Mouse (Mus musculus): ENCODE measurements at regions not wholly inside any gene's neighbourhood (a gene's known extent, or its start where the extent isn't known, plus 50 kb on each side); places are given as distances from the start of the nearest gene placed in this dataset.
A peak's percentile ranks its signal among the peaks of the same experiment; 100 is the strongest.

DNA sequence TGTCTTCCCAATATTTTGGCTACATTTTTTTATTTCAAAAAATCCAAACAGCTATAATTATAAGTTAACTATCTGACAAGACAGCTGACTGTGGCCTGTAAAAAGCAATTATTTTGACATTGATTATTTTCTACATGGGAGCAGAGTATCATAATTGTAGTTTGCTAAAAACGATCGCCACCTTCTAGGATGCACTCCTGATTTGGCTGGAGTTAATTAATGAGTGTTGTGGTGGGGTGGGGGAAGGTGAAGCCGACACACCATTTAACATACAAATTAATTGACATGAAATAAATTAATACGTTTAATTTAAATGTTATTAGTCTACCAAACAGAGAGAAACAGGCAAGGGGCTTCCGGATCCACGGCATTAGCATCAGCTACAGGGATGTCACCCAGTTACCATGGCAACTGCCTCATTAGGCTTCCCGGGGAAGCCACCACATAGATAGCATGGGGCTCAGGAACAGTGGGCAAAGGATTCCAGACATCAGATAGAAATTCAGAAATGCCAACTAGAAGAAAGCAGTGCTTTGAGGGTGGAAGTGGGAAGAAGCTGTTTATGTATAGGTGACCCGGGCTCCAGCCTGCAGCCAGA is 255.9 kb downstream of the Prdm2 start:
- Histone ChIP-seq H3K27me3 (replicated peaks) (no peaks in the 10 kb centered on the region), H3K36me3 (no peaks in the 10 kb centered on the region), H3K4me1 (replicated peaks) (no peaks in the 10 kb centered on the region), H3K27ac (ENCODE audit: poor library complexity, severe bottlenecking) (no peak overlapping the region), H3K9ac (no peak overlapping the region), H3K4me3 (no peak overlapping the region), H3K4me2 (no peak overlapping the region), H3K9me3 (replicated peaks) (no peaks in the 10 kb centered on the region; the same call in 1 of the 2 replicates)
- ATAC-seq (ENCODE audit: insufficient number of reproducible peaks, low FRiP score): no peak
- 69% methylated on average over 8 of the region's 8 CpGs for WGBS

DNA sequence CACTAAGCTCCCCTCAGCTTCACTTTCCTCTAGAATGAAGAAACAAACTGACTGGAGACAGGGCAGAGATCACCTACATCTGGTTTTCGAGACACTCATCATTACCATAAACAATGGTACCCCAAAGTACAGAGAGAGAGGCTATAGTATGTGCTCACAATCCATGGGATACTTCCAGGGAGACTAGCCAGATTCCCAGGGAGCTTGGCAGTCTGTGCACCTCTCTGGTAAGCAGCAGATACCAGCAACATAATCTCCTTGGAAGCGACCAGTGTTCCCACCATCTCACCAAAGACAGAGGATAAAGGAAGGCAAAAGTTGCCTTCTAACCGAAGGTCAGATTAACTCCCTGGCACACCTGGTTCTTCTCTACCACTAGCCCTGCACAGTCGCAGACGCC is 256.4 kb downstream of the Prdm2 start:
- no peak overlapping the region for H3K27ac ChIP-seq (ENCODE audit: poor library complexity, severe bottlenecking)
- ATAC-seq (ENCODE audit: insufficient number of reproducible peaks, low FRiP score): no peak
- H3K27me3 ChIP-seq (replicated peaks): no peaks in the 10 kb centered on the region
- no peak overlapping the region for H3K9ac ChIP-seq
- no peaks in the 10 kb centered on the region for H3K4me1 ChIP-seq (replicated peaks)
- no peak overlapping the region for H3K4me2 ChIP-seq
- H3K9me3 ChIP-seq (replicated peaks): no peaks in the 10 kb centered on the region; the same call in 1 of the 2 replicates
- 79% methylated on average over 5 of the region's 5 CpGs for WGBS
- H3K4me3 ChIP-seq: no peak overlapping the region
- H3K36me3 ChIP-seq: no peaks in the 10 kb centered on the region

DNA sequence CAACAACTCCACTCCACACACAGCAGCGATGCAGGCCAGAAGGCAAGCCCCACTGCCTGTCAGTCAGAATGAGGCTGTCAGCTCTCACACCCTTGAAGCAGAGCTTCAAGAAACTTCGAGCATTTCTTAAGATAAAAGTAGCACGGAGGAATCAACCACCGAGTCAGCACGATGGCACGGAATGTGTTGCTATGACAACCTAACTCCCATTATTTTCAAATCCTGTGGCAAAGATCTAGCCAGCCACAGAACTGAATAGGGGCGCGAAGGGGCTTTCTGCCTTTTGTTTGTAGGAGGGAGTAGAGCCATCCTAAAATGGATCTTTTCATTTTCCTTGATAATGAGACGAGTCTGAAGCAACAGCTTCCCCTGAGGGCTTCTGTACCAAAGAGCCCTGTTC is 259.1 kb downstream of the Prdm2 start:
- Histone ChIP-seq H3K27me3 (replicated peaks) (no peaks in the 10 kb centered on the region), H3K4me2 (no peak overlapping the region), H3K9ac (no peak overlapping the region), H3K27ac (ENCODE audit: poor library complexity, severe bottlenecking) (no peak overlapping the region), H3K4me3 (no peak overlapping the region), H3K9me3 (replicated peaks) (no peaks in the 10 kb centered on the region), H3K36me3 (no peaks in the 10 kb centered on the region), H3K4me1 (replicated peaks) (no peaks in the 10 kb centered on the region)
- no peak for ATAC-seq (ENCODE audit: insufficient number of reproducible peaks, low FRiP score)
- 63% methylated on average over 9 of the region's 9 CpGs for WGBS

DNA sequence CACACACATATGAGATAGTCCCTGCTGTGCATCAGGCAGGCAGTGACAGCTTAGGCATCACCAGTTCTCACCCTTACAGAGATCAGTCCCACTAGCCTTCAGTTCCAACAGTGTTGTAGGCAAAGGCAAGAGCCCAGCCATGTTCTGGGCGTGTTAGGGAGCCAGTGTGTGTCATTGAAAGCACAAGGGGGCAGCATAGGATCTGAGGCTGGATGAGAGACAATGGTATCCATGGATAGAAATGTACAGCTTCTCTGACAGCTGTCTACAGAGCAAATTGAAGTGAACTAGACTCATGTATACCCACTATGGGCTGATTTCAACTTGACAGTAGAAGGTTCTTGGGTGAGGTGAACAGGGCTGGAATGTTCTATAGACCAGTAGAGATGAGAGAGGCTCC is 259.9 kb downstream of the Prdm2 start:
- Histone ChIP-seq H3K27me3 (replicated peaks) (no peaks in the 10 kb centered on the region), H3K4me3 (no peak overlapping the region), H3K9ac (no peak overlapping the region), H3K4me2 (no peak overlapping the region), H3K9me3 (replicated peaks) (no peaks in the 10 kb centered on the region), H3K36me3 (no peaks in the 10 kb centered on the region), H3K4me1 (replicated peaks) (no peaks in the 10 kb centered on the region), H3K27ac (ENCODE audit: poor library complexity, severe bottlenecking) (no peak overlapping the region)
- WGBS: 43% methylated on average over 1 of the region's 1 CpGs
- no peak for ATAC-seq (ENCODE audit: insufficient number of reproducible peaks, low FRiP score)

DNA sequence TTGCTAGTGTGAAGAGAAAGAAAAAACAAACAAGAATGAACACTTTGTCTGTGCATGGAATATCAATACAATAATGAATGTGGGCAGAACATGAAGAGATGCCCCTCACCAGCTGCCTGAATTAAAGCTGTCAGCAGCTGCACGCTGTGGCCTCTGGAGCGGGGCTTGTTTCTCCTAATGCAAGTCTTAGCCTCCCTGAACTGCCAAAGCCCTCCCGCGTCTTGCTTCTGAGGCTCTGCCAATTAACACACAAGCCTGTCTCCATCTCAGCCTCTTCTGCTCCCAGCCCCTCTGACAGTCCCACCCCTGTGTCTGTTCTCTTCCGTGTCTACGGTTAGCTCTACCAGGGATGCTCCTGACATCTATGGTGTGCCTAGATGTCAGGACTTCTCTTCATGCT is 265.1 kb downstream of the Prdm2 start:
- Histone ChIP-seq H3K9ac (no peak overlapping the region), H3K4me2 (no peak overlapping the region), H3K9me3 (replicated peaks) (no peaks in the 10 kb centered on the region), H3K27me3 (replicated peaks) (no peaks in the 10 kb centered on the region), H3K27ac (ENCODE audit: poor library complexity, severe bottlenecking) (no peak overlapping the region), H3K4me1 (replicated peaks) (no peaks in the 10 kb centered on the region), H3K4me3 (no peak overlapping the region), H3K36me3 (no peaks in the 10 kb centered on the region)
- ATAC-seq (ENCODE audit: insufficient number of reproducible peaks, low FRiP score): no peak
- 64% methylated on average over 6 of the region's 6 CpGs for WGBS

DNA sequence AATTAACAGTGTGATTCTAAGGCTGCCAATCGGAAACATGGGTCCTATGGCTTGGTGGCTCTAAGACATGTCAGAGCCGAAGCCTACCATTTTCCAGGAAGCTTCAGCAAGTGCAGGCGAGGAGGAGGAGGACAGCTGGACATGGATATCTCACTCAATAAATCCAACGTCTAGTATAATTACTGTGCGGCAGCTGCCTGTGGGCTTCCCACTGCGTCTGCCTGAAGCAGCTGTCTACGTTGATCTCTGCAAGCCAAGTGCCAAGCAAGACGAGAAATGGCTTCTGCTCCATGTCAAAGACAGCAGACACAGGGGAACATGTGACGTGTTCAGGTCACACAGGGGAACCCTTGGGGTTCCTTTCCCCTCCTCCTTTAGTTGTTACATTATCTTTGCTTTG is 279.2 kb downstream of the Prdm2 start:
- H3K27me3 ChIP-seq (replicated peaks): no peaks in the 10 kb centered on the region
- H3K9me3 ChIP-seq (replicated peaks): no peaks in the 10 kb centered on the region
- H3K9ac ChIP-seq: no peak overlapping the region
- H3K4me1 ChIP-seq (replicated peaks): no peaks in the 10 kb centered on the region
- 69% methylated on average over 9 of the region's 9 CpGs for WGBS
- no peak for ATAC-seq (ENCODE audit: insufficient number of reproducible peaks, low FRiP score)
- no peaks in the 10 kb centered on the region for H3K36me3 ChIP-seq
- no peak overlapping the region for H3K27ac ChIP-seq (ENCODE audit: poor library complexity, severe bottlenecking)
- H3K4me2 ChIP-seq: no peak overlapping the region
- H3K4me3 ChIP-seq: no peak overlapping the region

DNA sequence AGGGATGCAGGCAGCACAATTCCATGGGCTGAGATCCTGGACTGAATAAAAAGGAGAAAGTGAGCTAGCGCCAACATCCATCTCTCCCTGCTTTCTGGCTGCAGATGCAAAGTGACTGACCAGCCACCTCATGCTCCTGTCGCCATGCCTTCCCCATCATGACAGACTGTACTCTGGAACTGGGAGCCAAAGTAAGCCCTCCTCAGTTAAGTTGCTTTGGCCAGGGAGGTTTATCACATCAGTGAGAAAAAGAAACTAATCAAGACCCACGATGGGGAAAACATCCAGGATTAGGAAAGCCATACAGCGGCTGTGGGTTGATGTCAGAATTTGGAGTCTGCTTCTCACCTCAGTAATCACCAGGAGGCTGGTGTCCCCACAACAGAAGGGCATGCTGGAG is 283.6 kb downstream of the Prdm2 start:
- no peak overlapping the region for H3K4me2 ChIP-seq
- H3K27ac ChIP-seq (ENCODE audit: poor library complexity, severe bottlenecking): no peak overlapping the region
- H3K4me3 ChIP-seq: no peak overlapping the region
- H3K36me3 ChIP-seq: no peaks in the 10 kb centered on the region
- H3K9ac ChIP-seq: no peak overlapping the region
- H3K4me1 ChIP-seq (replicated peaks): no peaks in the 10 kb centered on the region
- H3K9me3 ChIP-seq (replicated peaks): no peaks in the 10 kb centered on the region
- no peaks in the 10 kb centered on the region for H3K27me3 ChIP-seq (replicated peaks)
- 77% methylated on average over 4 of the region's 4 CpGs for WGBS
- no peak for ATAC-seq (ENCODE audit: insufficient number of reproducible peaks, low FRiP score)

DNA sequence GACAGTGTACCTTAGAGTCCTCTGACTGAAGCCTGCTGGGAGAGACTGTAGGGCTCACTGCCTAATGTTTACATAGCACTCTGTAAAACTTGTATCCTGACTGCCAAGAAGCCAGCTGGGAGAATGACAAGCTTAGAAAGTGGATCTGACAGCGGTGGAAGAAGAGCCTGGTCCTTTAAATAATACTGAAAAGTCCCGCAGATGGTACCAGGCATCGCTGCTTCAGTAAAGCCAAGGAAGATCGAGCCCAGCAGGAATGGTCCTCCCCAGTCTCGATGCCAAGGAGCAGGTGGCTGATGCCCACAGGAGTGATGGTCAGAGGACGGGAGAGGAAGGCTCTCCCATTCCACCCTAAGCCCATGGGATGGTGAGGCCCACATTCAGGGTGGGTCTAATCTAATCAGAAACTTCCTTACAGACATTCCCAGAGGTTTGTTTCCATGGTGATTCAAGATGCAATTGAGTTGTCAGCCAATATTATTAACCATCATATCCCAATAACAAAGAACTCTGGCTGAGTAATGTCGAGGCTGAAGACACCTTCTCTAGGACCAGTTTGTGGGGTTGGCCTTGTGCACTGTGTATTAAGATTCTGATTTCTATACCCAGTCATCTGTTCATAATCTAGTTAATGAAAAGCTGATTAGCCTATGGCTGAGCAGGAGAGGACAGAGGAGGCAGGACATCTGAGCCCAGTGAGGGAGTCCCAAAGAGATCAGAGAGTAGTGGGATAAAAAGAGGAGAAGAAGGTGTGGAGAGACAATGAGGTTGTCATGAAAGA is 285.3 kb downstream of the Prdm2 start:
- Histone ChIP-seq H3K9ac (no peak overlapping the region), H3K36me3 (no peaks in the 10 kb centered on the region), H3K27ac (ENCODE audit: poor library complexity, severe bottlenecking) (no peak overlapping the region), H3K4me2 (no peak overlapping the region), H3K4me3 (no peak overlapping the region), H3K9me3 (replicated peaks) (no peaks in the 10 kb centered on the region), H3K4me1 (replicated peaks) (no peaks in the 10 kb centered on the region), H3K27me3 (replicated peaks) (no peaks in the 10 kb centered on the region)
- 78% methylated on average over 7 of the region's 7 CpGs for WGBS
- no peak for ATAC-seq (ENCODE audit: insufficient number of reproducible peaks, low FRiP score)

DNA sequence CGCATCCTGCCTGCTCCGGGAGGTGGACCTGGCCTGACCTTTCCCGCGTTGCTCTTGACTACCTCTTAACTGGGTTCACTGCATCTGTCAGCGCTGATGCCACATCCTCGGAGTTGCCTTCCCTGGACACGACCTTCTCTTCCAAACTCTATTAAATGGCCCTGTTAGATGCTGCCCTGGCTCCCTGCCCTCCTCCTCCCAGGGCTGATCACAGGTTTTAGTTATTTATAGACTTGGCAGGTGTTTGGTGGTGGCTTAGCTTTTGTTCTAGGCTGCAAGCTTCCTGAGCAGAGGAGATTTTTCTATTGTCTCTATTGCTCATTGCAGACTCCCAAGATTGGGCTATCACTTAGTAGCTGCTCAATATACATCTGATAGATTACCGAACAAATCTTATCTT is 287.7 kb downstream of the Prdm2 start:
- H3K9ac ChIP-seq: no peak overlapping the region
- WGBS: 65% methylated on average over 8 of the region's 8 CpGs
- no peak for ATAC-seq (ENCODE audit: insufficient number of reproducible peaks, low FRiP score)

DNA sequence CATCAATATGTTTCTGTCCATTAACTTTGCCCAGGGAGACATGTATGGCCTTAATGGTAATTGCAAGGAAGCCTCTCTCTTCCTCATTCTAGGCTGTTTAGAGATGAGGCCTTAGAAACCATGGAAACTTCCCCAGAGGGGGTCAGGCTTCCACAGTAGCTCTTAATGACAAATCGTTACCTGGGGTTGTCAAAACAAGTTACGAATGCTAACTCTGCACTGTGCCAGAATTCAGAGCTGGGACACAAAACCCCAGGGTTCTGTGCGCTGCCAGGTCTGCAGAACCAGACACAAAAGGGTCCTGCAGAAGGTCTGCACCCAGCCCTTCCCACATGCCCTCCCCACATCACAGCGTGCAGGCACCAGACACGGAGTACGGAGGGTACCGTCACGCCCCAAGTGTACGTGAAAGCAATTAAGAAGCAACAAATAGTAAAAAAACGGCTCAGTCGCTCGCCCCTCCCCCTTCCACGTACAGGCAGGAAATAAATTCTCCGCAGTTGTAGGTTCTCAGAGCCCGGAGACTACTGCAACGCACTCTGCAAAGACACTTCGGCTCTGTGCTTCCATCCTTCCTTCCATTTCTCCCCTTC is 303.3 kb downstream of the Prdm2 start:
- 56% methylated on average over 17 of the region's 17 CpGs for WGBS
- H3K27ac ChIP-seq (ENCODE audit: poor library complexity, severe bottlenecking): no peak overlapping the region
- H3K27me3 ChIP-seq (replicated peaks): no peaks in the 10 kb centered on the region
- no peak overlapping the region for H3K4me3 ChIP-seq
- no peaks in the 10 kb centered on the region for H3K9me3 ChIP-seq (replicated peaks)
- no peak for ATAC-seq (ENCODE audit: insufficient number of reproducible peaks, low FRiP score)
- H3K4me2 ChIP-seq: peak overlapping the region; percentile 20
- H3K9ac ChIP-seq: no peak overlapping the region
- no peaks in the 10 kb centered on the region for H3K4me1 ChIP-seq (replicated peaks)
- no peaks in the 10 kb centered on the region for H3K36me3 ChIP-seq

More for the DNA sequence above, 287.7 kb downstream of the Prdm2 start:
- Histone ChIP-seq H3K4me3 (no peak overlapping the region), H3K9me3 (replicated peaks) (no peaks in the 10 kb centered on the region), H3K36me3 (no peaks in the 10 kb centered on the region), H3K4me1 (replicated peaks) (no peaks in the 10 kb centered on the region), H3K27ac (ENCODE audit: poor library complexity, severe bottlenecking) (no peak overlapping the region), H3K27me3 (replicated peaks) (no peaks in the 10 kb centered on the region), H3K4me2 (no peak overlapping the region)

DNA sequence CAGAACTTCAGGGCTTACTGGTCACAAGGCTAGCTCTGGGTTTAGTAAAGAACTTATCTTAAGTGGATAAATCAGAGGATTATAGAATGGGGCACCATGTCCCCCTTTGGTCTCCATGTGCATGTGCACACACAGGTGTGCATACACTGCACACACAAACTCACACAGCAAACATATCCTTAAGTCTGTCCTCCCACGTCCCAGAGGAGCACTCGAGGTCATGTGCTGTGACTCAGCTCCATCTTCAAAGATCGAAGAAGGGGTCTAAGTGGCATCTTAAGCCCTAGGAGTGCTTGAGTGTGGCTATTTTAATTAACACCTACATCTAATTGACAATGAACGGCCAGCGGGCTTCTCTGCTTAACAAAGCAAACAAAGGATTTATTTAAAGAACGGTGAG is 304.0 kb downstream of the Prdm2 start:
- H3K4me1 ChIP-seq (replicated peaks): no peaks in the 10 kb centered on the region
- no peak for ATAC-seq (ENCODE audit: insufficient number of reproducible peaks, low FRiP score)
- 65% methylated on average over 6 of the region's 6 CpGs for WGBS
- H3K27me3 ChIP-seq (replicated peaks): no peaks in the 10 kb centered on the region
- no peak overlapping the region for H3K27ac ChIP-seq (ENCODE audit: poor library complexity, severe bottlenecking)
- no peak overlapping the region for H3K9ac ChIP-seq
- no peak overlapping the region for H3K4me3 ChIP-seq
- H3K9me3 ChIP-seq (replicated peaks): no peaks in the 10 kb centered on the region
- H3K36me3 ChIP-seq: no peaks in the 10 kb centered on the region
- no peak overlapping the region for H3K4me2 ChIP-seq

Data from heart, embryonic 12.5 days (tissue).